Mouse (Mus musculus) gastrocnemius, postnatal 10 days (tissue): ENCODE measurements around the gene Rpgrip1l. TPM values are rescaled to one million over a fixed set of nuclear protein-coding genes. Genes with fewer than 3 reads are reported as not detected.

ENCODE experiments used
- DNase-seq: peaks from one replicate; pipeline ENCODE4 v3.0.0; 2021; ENCODE audit warnings: mixed read lengths
- total RNA-seq, 2 experiments: library from RNA; stranded (reverse); gene quantifications; 2 replicates each; pipeline ENCODE4 v1.2.3; 2021

Gene Rpgrip1l
- total RNA-seq, 2 experiments from 2014 or later, result 2.6 to 4.5 TPM

- DNase-seq, result no peak
Measured at GRCm38 (mm10) chr8:91329056-91329455, 16.0 kb upstream of the Rpgrip1l start.

- no peak for DNase-seq
Measured at GRCm38 (mm10) chr8:91327471-91328205, 14.6 kb upstream of the Rpgrip1l start.

GRCm38 (mm10) chr8:91326946-91327345 is 13.9 kb upstream of the Rpgrip1l start:
- no peak for DNase-seq

- DNase-seq, result no peak
Measured at GRCm38 (mm10) chr8:91326018-91326417, 13.0 kb upstream of the Rpgrip1l start.

GRCm38 (mm10) chr8:91324916-91325315 is 11.9 kb upstream of the Rpgrip1l start:
- DNase-seq, result no peak

- DNase-seq, result no peak
Measured at GRCm38 (mm10) chr8:91324271-91324670, 11.2 kb upstream of the Rpgrip1l start.

GRCm38 (mm10) chr8:91323511-91323910 is 10.4 kb upstream of the Rpgrip1l start:
- no peak for DNase-seq

- DNase-seq, result no peak
Measured at GRCm38 (mm10) chr8:91318938-91319729, 6.1 kb upstream of the Rpgrip1l start.

GRCm38 (mm10) chr8:91317567-91318227 is 4.6 kb upstream of the Rpgrip1l start:
- no peak for DNase-seq

- DNase-seq, result no peak
Measured at GRCm38 (mm10) chr8:91312342-91312741, 720 bp downstream of the Rpgrip1l start.

- peak; percentile 37 for DNase-seq
Measured at GRCm38 (mm10) chr8:91304481-91305386, 8.3 kb downstream of the Rpgrip1l start.

GRCm38 (mm10) chr8:91298672-91299071 is 14.4 kb downstream of the Rpgrip1l start:
- no peak for DNase-seq

GRCm38 (mm10) chr8:91295786-91296185 is 17.3 kb downstream of the Rpgrip1l start:
- DNase-seq, result no peak

GRCm38 (mm10) chr8:91290576-91290975 is 22.5 kb downstream of the Rpgrip1l start:
- DNase-seq, result no peak

- no peak for DNase-seq
Measured at GRCm38 (mm10) chr8:91286237-91286636, 26.8 kb downstream of the Rpgrip1l start.

GRCm38 (mm10) chr8:91283815-91284214 is 29.2 kb downstream of the Rpgrip1l start:
- DNase-seq, result no peak

- no peak for DNase-seq
Measured at GRCm38 (mm10) chr8:91282655-91283054, 30.4 kb downstream of the Rpgrip1l start.

GRCm38 (mm10) chr8:91281545-91281944 is 31.5 kb downstream of the Rpgrip1l start:
- DNase-seq, result no peak

GRCm38 (mm10) chr8:91280467-91281212 is 32.4 kb downstream of the Rpgrip1l start:
- peak; percentile 22 for DNase-seq

GRCm38 (mm10) chr8:91278060-91278459 is 35.0 kb downstream of the Rpgrip1l start:
- DNase-seq, result no peak

- no peak for DNase-seq
Measured at GRCm38 (mm10) chr8:91276337-91276736, 36.7 kb downstream of the Rpgrip1l start.
